Mouse (Mus musculus): ENCODE measurements around the gene Rest.

Gene Rest

DNA sequence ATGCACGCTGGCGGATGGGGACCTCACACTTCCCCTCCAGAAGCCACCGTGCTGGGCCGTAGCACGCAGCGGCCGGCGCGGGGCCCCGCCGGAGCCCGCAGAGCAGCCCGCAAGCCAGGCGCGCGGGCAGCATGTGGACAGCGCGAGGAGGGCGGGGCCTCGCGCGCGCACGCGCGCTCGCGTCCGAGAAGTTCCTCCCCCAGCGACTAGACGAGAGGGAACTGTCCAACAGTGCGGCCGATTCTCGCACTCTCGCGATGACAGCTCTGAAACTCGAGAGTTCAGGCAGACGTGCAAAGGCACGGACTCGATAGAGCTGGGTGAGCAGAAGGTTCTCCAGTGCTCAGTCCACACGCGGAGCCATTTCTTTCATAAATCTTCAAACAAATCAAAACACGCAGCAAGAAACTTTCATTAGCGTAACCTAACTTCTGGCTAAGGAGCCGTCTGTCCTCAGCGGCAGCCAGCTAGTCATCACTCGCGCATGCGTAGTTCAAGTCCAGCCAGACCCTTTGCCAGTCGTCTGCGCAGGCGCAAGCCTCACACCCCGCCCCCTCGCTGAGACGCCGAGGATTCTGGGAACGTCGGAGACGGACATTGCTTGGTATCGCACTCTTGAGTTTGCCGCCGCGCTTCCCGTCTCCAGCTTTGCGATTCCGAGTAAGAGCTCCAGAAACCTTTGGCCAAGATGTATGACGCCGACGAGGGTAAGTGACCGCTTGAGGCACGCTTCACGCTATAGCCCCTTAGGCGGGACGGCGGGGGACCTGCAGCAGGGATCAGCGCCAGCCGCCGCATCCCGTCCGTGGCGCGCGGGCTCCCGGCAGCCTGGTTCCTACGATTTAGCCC lies 44.9 kb downstream of the Rest start, which contains the start of the genes Noa1 and Polr2b:
Gene Noa1 (minus strand): TSS at position 161 of the 849 bp plus-strand sequence.
Gene Polr2b (plus strand): TSS at position 224 of the 849 bp plus-strand sequence.
- peak; percentile 98 for DNase-seq

DNA sequence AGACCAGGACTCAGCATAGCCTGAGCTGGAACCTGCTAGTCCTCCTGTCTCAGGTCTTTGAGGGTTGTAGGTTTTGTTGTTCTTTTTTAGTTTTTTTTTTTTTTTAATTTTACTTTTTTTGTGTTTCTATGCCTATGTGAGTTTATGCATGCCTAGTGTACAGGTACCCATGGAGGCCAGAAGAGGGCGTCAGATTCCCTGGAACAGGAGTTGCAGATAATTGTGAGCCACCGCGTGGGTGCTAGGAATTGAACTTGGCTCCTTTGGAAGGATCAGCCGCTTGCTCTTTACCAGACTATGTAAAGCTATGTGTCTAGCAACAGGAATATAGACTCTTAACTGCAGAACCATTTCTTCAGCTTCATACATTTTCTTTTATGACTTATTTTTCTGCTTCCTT lies 48.9 kb downstream of the Rest start:
- DNase-seq, result no peak

DNA sequence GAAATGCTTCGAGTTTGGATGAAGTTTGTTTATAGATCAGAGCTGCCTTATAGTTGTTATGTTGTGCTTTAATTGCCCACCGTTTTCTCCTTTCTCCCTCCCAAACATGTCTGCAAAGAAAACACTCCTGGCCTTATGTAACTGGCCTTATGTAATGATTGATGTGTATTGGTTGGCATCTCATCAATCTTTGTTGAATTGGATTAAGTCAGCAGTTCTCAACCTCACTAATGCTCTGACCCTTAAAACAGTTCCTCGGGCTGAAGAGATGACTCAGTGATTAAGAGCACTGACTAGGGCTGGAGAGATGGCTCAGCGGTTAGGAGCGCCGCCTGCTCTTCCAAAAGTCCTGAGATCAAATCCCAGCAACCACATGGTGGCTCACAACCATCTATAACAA lies 49.7 kb downstream of the Rest start:
- DNase-seq, result no peak

DNA sequence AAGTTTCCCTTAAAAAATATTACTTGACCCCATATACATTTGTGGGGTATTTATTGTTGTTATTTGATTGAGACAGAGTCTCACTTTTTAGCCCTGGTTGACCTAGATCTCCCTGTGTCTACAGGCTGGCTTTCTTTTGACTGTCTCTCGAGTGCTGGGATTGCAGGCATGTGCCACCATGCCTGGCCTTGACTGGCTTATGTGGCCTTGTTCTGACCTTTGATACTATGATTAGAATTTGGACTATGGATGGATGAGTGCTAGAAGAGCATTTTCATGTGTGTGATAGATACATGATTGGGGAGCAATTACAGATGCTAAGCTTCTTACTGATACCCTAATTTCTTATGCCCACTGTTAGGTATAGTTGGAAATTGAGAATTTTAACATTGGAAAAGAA lies 59.6 kb downstream of the Rest start:
- DNase-seq, result no peak

DNA sequence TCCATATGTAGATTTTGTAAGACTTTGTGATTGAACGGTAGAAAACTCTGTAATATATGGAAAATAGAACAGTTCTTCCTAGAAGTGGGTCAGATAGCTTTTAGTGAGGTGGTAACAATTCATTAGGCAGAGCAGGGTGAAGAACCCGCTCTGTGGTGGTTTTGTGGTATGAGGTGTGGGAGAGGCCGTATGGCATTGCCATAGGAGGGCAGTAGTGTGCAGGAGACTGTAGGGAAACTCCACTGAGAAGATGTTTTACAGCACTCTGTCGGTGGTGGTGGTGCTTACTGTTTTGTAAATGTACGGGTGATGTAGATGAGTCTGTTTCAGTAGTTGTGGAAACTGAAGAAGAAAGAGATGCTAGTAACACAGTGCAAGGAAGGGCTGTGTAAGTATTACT lies 64.9 kb downstream of the Rest start:
- DNase-seq, result no peak
